Comparison of ENCODE assay signal across 8 mouse cellular contexts in the genomic region with DNA sequence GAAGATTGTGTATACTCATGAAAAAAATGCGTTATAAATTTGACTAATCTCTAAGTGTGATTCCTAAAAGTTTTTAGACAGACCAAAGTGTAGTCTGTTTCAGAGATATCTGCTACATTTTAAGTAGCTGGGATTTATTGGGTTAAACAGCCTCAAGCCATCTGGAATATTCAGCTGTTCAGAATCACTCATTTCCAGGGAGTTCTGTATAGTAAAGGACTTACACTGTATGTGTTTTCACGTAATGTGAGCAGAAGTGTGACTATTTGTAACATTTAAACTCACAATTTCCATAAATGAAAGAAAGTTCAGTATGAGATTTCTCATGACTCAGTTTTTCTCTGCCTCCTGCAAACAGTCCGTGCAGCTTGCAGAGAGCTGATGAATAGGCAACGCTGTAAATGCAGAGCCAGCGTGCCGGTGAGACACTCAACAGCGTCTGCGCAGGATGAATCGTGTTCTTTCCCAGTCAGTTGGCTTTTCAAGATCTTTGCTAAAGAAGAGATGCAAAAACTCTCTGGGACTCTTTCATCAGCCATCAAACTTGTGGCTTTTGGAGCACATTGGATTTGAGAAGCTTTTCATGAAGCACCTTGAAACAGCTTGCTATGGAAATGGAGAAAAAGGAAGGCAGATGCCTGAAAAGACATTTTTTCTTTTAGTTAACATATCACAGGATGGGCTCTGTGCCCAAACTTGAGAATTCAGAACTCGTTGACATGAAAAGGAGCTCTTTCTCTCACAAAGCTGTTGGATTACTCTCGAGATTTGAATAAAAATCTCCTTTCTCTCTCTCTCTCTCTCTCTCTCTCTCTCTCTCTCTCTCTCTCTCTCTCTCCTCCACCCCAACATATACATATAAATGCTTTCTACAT.
A peak's percentile ranks its signal among the peaks of the same experiment; 100 is the strongest.
DNase-seq lines count a peak whose midpoint lies in the region; TF ChIP-seq lines count a peak whose summit lies in the region.

No protein-coding gene starts in this region.

- no peaks in the 10 kb centered on the region for H3K9me3 ChIP-seq in heart, embryonic 10.5 days

- peak; percentile 10 for DNase-seq in adrenal gland, postnatal 10 days
- no peak for DNase-seq in adrenal gland, adult 18-20 months (ENCODE audit: low spot score in 2 of 2)
- peak; percentile 93 for DNase-seq in brain, embryonic 14.5 days (ENCODE audit: low read depth)
- no peak for DNase-seq in heart, embryonic 10.5 days (ENCODE audit: low spot score)
- DNase-seq in layer of hippocampus, postnatal 14 days (ENCODE audit: low spot score in 2 of 2), result peak; percentile 37 to 43
- no peak for DNase-seq in testis, postnatal 10 days (ENCODE audit: low spot score)
- DNase-seq in urinary bladder, adult 2 months (ENCODE audit: low spot score), result no peak

- TF ChIP-seq POLR2A in brain, embryonic 14.5 days (IDR thresholded peaks at IDR 0.05; ENCODE audit: borderline replicate concordance, extremely low read depth, insufficient read depth, insufficient read length, poor library complexity, severe bottlenecking), result no peak
- no peak for TF ChIP-seq POLR2A in myocyte (IDR thresholded peaks at IDR 0.05; ENCODE audit: insufficient read length, low read depth)

- no peak for TF ChIP-seq CTCF in brain, embryonic 14.5 days (IDR thresholded peaks at IDR 0.05; ENCODE audit: borderline replicate concordance, extremely low read depth, insufficient read depth, insufficient read length)

- peaks cover 6% of the 10 kb centered on the region; the same call in 1 of the 2 replicates for H3K4me1 ChIP-seq in heart, embryonic 10.5 days

- H3ac ChIP-seq in myocyte (ENCODE audit: control insufficient read depth, insufficient read length), result no peak overlapping the region

- 43% methylated on average over 11 of the region's 11 CpGs for WGBS in heart, embryonic 10.5 days

- H3K27ac ChIP-seq in heart, embryonic 10.5 days, result peak overlapping the region; percentile 59; the same call in 1 of the 2 replicates

- H3K27me3 ChIP-seq in heart, embryonic 10.5 days (ENCODE audit: insufficient read depth, poor library complexity, severe bottlenecking), result no peaks in the 10 kb centered on the region
- H3K27me3 ChIP-seq in myocyte (ENCODE audit: control insufficient read depth, insufficient read depth, insufficient read length), result no peaks in the 10 kb centered on the region

- H3K79me2 ChIP-seq in myocyte (ENCODE audit: control insufficient read depth, insufficient read depth), result no peaks in the 10 kb centered on the region

- no peaks in the 10 kb centered on the region for H3K36me3 ChIP-seq in heart, embryonic 10.5 days
- no peaks in the 10 kb centered on the region for H3K36me3 ChIP-seq in myocyte (ENCODE audit: control insufficient read depth, insufficient read depth)

- peak overlapping the region; percentile 61 for H3K4me2 ChIP-seq in myocyte (ENCODE audit: low read depth)

- H3K4me3 ChIP-seq in heart, embryonic 10.5 days, result no peak overlapping the region
- no peak overlapping the region for H3K4me3 ChIP-seq in myocyte

TF ChIP-seq in myocyte, 11 proteins besides CTCF, POLR2A, EP300 and RAD21:
- TF ChIP-seq CEBPB (IDR thresholded peaks at IDR 0.05; ENCODE audit: insufficient read depth, poor library complexity, severe bottlenecking), result no peak
- TF ChIP-seq MYOD1 (IDR thresholded peaks at IDR 0.05; ENCODE audit: control insufficient read depth in 1 of 3, insufficient read length in 2 of 3, low read depth in 2 of 3), result no peak

Comparison
In these comparisons a context has a peak if more than half of its experiments do, and no peak if none do; other contexts are left out.
1. DNase-seq: peak in adrenal gland, postnatal 10 days (single experiment), brain, embryonic 14.5 days (single experiment) and layer of hippocampus, postnatal 14 days (2 of 2); none in adrenal gland, adult 18-20 months (0 of 2), heart, embryonic 10.5 days (single experiment), testis, postnatal 10 days (single experiment) and urinary bladder, adult 2 months (single experiment).